Mouse (Mus musculus) lung, embryonic 14.5 days (tissue): ENCODE data around the gene Olfr943. TPM values are rescaled to one million over a fixed set of nuclear protein-coding genes. Genes with fewer than 3 reads are reported as not detected.

ENCODE experiments used
- ATAC-seq: fragments of 200-750 bp; cut with Nextera tagmentation; 2 replicates; pipeline ENCODE4 v1.8.0; 2017; ENCODE audit warnings: mild to moderate bottlenecking, moderate TSS enrichment, moderate library complexity; ENCODE audit not compliant: insufficient read depth
- DNase-seq: peaks from one replicate; pipeline ENCODE4 v3.0.0-alpha.2; 2015
- H3K27ac ChIP-seq: fragments of 300-500 bp; sonication (generic); 2 replicates; pipeline ENCODE4 v1.5.1; 2014; ENCODE audit warnings: low read depth, mild to moderate bottlenecking, moderate library complexity
- H3K27me3 ChIP-seq: fragments of 300-500 bp; sonication (generic); 2 replicates; pipeline ENCODE4 v1.6.1; 2014; ENCODE audit warnings: low read length, control low read depth; ENCODE audit not compliant: insufficient read depth
- H3K36me3 ChIP-seq: fragments of 300-500 bp; sonication (generic); 2 replicates; pipeline ENCODE4 v1.6.1; 2014; ENCODE audit warnings: control low read depth; ENCODE audit not compliant: insufficient read depth
- H3K4me1 ChIP-seq: fragments of 300-500 bp; sonication (generic); 2 replicates; pipeline ENCODE4 v1.6.1; 2014; ENCODE audit warnings: antibody characterized with exemption, control low read depth; ENCODE audit not compliant: insufficient read depth
- H3K4me2 ChIP-seq: fragments of 300-500 bp; sonication (generic); 2 replicates; pipeline ENCODE4 v1.6.1; 2014; ENCODE audit warnings: mild to moderate bottlenecking
- H3K4me3 ChIP-seq: fragments of 300-500 bp; sonication (generic); 2 replicates; pipeline ENCODE4 v1.5.1; 2014; ENCODE audit warnings: low read depth, low read length
- H3K9ac ChIP-seq: fragments of 300-500 bp; sonication (generic); 2 replicates; pipeline ENCODE4 v1.6.1; 2014
- H3K9me3 ChIP-seq: fragments of 300-500 bp; sonication (generic); 2 replicates; pipeline ENCODE4 v1.6.1; 2016; ENCODE audit warnings: low read depth, low read length, control low read depth
- CTCF ChIP-seq: IDR thresholded peaks from 2 replicates; pipeline ENCODE4 v1.5.1; 2016; ENCODE audit warnings: antibody characterized with exemption, low read depth
- WGBS: fragments of 180-500 bp; shearing (Covaris S2); extraction: QIAGEN DNeasy Blood & Tissue Kit; methylation state at CpG from one replicate; pipeline ENCODE4 v1.1.7; 2014; 5-methylcytosine and 5-hydroxymethylcytosine counted together
- polyA plus RNA-seq: library from polyadenylated mRNA; unstranded; fragments of >200 nt; fragmentation: Nextera tagmentation; extraction: Ambion mirVana; gene quantifications from 2 replicates; pipeline ENCODE4 v1.2.1, GENCODE M21; 2014

Olfr943 gene
- polyA plus RNA-seq: not detected in 2 replicates

DNA sequence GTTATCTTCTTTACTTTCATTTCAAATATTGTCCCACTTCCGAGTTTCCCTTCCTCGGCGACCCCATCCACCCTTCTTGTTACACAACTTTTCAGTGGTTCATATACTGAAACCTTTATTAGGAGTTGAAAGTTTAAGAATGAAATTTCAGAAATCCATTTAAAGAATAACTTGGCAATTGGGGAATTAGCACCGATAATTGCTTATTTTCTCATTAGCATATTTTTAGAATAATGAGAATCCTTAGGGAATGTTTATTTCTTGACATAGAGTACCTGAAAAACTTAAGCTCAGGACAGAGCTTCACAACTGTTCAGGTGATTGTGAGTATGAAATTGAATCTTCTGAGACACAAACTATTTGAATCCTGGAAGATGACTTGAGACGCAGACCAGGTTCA, at the start of gene Olfr943:
TSS of gene Olfr943 (plus strand) at position 301 of the 400 bp plus-strand sequence.
- ATAC-seq: no peak
- no peak within 1 kb of the TSS for H3K9ac ChIP-seq

GRCm38 (mm10) chr9:39127326-39127725, 38.8 kb upstream of the Olfr943 start:
- no peak overlapping the region for H3K4me2 ChIP-seq
- ATAC-seq: no peak
- H3K9me3 ChIP-seq: no peaks in the 10 kb centered on the region
- no peak for DNase-seq
- no peaks in the 10 kb centered on the region for H3K4me1 ChIP-seq
- 87% methylated on average over 1 of the region's 1 CpGs for WGBS
- no peaks in the 10 kb centered on the region for H3K36me3 ChIP-seq
- TF ChIP-seq CTCF: no peak
- no peak overlapping the region for H3K9ac ChIP-seq
- H3K27ac ChIP-seq: no peak overlapping the region
- no peaks in the 10 kb centered on the region for H3K27me3 ChIP-seq
- no peak overlapping the region for H3K4me3 ChIP-seq

More for the DNA sequence above, at the start of gene Olfr943:
- H3K27ac ChIP-seq: no peak within 1 kb of the TSS
- TF ChIP-seq CTCF: no peak
- no peaks in the 10 kb centered on the region; the same call in 1 of the 2 replicates for H3K9me3 ChIP-seq
- H3K27me3 ChIP-seq: no peaks in the 10 kb centered on the region
- H3K4me3 ChIP-seq: no peak within 1 kb of the TSS
- H3K36me3 ChIP-seq: no peaks in the 10 kb centered on the region
- no peak for DNase-seq
- 92% methylated on average over 5 of the region's 5 CpGs for WGBS
- no peaks in the 10 kb centered on the region for H3K4me1 ChIP-seq
- no peak within 1 kb of the TSS for H3K4me2 ChIP-seq

GRCm38 (mm10) chr9:39127831-39128230, 38.3 kb upstream of the Olfr943 start, which contains the start of gene Olfr27:
Gene Olfr27, plus strand, starts transcription at chr9:39128131.
- no peak for ATAC-seq
- TF ChIP-seq CTCF: no peak
- no peak within 1 kb of the TSS for H3K9ac ChIP-seq

DNA sequence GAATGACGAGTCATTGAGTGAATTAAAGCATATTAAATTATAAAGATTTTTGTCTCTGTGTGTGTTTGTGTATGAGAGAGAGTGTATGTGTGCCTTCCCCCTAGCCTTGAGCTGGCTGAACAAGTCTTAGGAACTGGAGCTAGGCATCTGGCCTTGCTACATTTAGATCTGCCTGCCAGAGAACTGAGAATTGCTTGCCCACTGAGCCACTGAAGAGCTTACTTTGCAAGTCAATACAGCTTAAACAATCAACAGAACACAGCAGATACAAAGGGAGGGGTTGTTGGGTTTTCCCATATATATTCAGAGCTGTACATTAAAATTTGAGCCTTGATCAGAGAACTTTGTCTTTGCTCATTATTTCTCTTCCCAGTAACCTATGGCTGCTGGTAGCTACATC, 13.7 kb upstream of the Olfr943 start:
- ATAC-seq (no peak), DNase-seq (no peak)
- H3K9me3 ChIP-seq: no peaks in the 10 kb centered on the region; the same call in 1 of the 2 replicates
- no peaks in the 10 kb centered on the region for H3K4me1 ChIP-seq
- H3K27ac ChIP-seq: no peak overlapping the region
- H3K4me3 ChIP-seq: no peak overlapping the region
- WGBS: 46% methylated on average over 1 of the region's 1 CpGs
- H3K36me3 ChIP-seq: no peaks in the 10 kb centered on the region
- no peak overlapping the region for H3K9ac ChIP-seq
- no peak overlapping the region for H3K4me2 ChIP-seq
- no peak for TF ChIP-seq CTCF
- H3K27me3 ChIP-seq: no peaks in the 10 kb centered on the region

More at GRCm38 (mm10) chr9:39127831-39128230, 38.3 kb upstream of the Olfr943 start, which contains the start of gene Olfr27:
- Histone ChIP-seq H3K4me1 (no peaks in the 10 kb centered on the region), H3K27me3 (no peaks in the 10 kb centered on the region), H3K4me2 (no peak within 1 kb of the TSS), H3K9me3 (no peaks in the 10 kb centered on the region), H3K36me3 (no peaks in the 10 kb centered on the region), H3K27ac (no peak within 1 kb of the TSS), H3K4me3 (no peak within 1 kb of the TSS)
- DNase-seq: no peak

- DNase-seq (no peak), ATAC-seq (no peak)
- Histone ChIP-seq H3K9me3 (no peaks in the 10 kb centered on the region), H3K4me3 (no peak within 1 kb of the TSS), H3K36me3 (no peaks in the 10 kb centered on the region), H3K9ac (no peak within 1 kb of the TSS), H3K27ac (no peak within 1 kb of the TSS), H3K4me2 (no peak within 1 kb of the TSS), H3K4me1 (no peaks in the 10 kb centered on the region), H3K27me3 (no peaks in the 10 kb centered on the region)
- TF ChIP-seq CTCF: no peak
Measured at GRCm38 (mm10) chr9:39201620-39202019, 35.5 kb downstream of the Olfr943 start, which contains the start of gene Olfr944. Gene Olfr944, plus strand, starts transcription at chr9:39201920.

Other genes starting within 250 kb of the Olfr943 start
- not detected in 2 replicates for gene Olfr930, start 236.5 kb upstream of the Olfr943 start, polyA plus RNA-seq
- not detected in 2 replicates for gene Olfr933, start 194.0 kb upstream of the Olfr943 start, polyA plus RNA-seq
- gene Olfr934, start 178.0 kb upstream of the Olfr943 start, polyA plus RNA-seq: not detected in 2 replicates
- not detected in 2 replicates for gene Olfr935, start 166.6 kb upstream of the Olfr943 start, polyA plus RNA-seq
- not detected in 2 replicates for gene Olfr146, start 142.9 kb upstream of the Olfr943 start, polyA plus RNA-seq
- not detected in 2 replicates for gene Olfr937, start 101.4 kb upstream of the Olfr943 start, polyA plus RNA-seq
- not detected in 2 replicates for gene Olfr938, start 87.4 kb upstream of the Olfr943 start, polyA plus RNA-seq
- not detected in 2 replicates for gene Olfr27, start 38.2 kb upstream of the Olfr943 start, polyA plus RNA-seq
- gene Olfr944, start 35.6 kb downstream of the Olfr943 start, polyA plus RNA-seq: not detected in 2 replicates
- gene Olfr1537, start 83.7 kb downstream of the Olfr943 start, polyA plus RNA-seq: not detected in 2 replicates
- gene Olfr945, start 110.5 kb downstream of the Olfr943 start, polyA plus RNA-seq: not detected in 2 replicates
- gene Olfr948, start 159.7 kb downstream of the Olfr943 start, polyA plus RNA-seq: not detected in 2 replicates
- not detected in 2 replicates for gene Olfr951, start 221.1 kb downstream of the Olfr943 start, polyA plus RNA-seq